Mouse (Mus musculus) myocyte (in vitro differentiated cells): ENCODE data around the gene Rapgef4.

Experiments used
- CEBPB ChIP-seq: IDR thresholded peaks from 2 replicates; pipeline ENCODE4 v1.6.1; 2011; ENCODE audit warnings: mild to moderate bottlenecking, moderate library complexity; ENCODE audit not compliant: poor library complexity, insufficient read depth, severe bottlenecking
- E2F4 ChIP-seq: IDR thresholded peaks from one replicate; pipeline ENCODE4 v1.6.1; 2011; ENCODE audit warnings: mild to moderate bottlenecking, control low read depth, moderate library complexity; ENCODE audit not compliant: insufficient read depth
- MAX ChIP-seq: IDR thresholded peaks from one replicate; pipeline ENCODE4 v1.6.1; 2011; ENCODE audit warnings: low read depth, mild to moderate bottlenecking, control low read depth
- POLR2A ChIP-seq: IDR thresholded peaks from one replicate; pipeline ENCODE4 v1.6.1; 2011; ENCODE audit warnings: low read depth, mild to moderate bottlenecking, control low read depth, moderate library complexity; ENCODE audit not compliant: insufficient read length
- POLR2AphosphoS2 ChIP-seq: IDR thresholded peaks from one replicate; pipeline ENCODE4 v1.6.1; 2011; ENCODE audit warnings: low read depth, control low read depth; ENCODE audit not compliant: insufficient read length
- REST ChIP-seq: IDR thresholded peaks from one replicate; pipeline ENCODE4 v1.6.1; 2011; ENCODE audit warnings: mild to moderate bottlenecking, control low read depth, moderate library complexity; ENCODE audit not compliant: insufficient read depth, insufficient read length
- SRF ChIP-seq: IDR thresholded peaks from one replicate; pipeline ENCODE4 v1.6.1; 2011; ENCODE audit warnings: low read depth; ENCODE audit not compliant: control insufficient read depth, insufficient read length
- TCF12 ChIP-seq: IDR thresholded peaks from one replicate; pipeline ENCODE4 v1.6.1; 2011; ENCODE audit warnings: mild to moderate bottlenecking, control low read depth; ENCODE audit not compliant: poor library complexity, insufficient read depth, severe bottlenecking
- USF1 ChIP-seq: IDR thresholded peaks from one replicate; pipeline ENCODE4 v1.6.1; 2011; ENCODE audit warnings: low read depth, mild to moderate bottlenecking, control low read depth, moderate library complexity

- TF ChIP-seq MAX (no peak), POLR2A (no peak), CEBPB (no peak), E2F4 (no peak), USF1 (no peak), POLR2AphosphoS2 (no peak), TCF12 (no peak), SRF (no peak), REST (no peak)
Observed at GRCm38 (mm10) chr2:72104604-72105003, 123.6 kb downstream of the Rapgef4 start.
